Mouse (Mus musculus): ENCODE measurements around the gene Clstn2. TPM values are rescaled to one million over a fixed set of nuclear protein-coding genes. Genes with fewer than 3 reads are reported as not detected.

Gene Clstn2
- polyA plus RNA-seq, 1 experiment from 2014 or later: 7.4 TPM

DNA sequence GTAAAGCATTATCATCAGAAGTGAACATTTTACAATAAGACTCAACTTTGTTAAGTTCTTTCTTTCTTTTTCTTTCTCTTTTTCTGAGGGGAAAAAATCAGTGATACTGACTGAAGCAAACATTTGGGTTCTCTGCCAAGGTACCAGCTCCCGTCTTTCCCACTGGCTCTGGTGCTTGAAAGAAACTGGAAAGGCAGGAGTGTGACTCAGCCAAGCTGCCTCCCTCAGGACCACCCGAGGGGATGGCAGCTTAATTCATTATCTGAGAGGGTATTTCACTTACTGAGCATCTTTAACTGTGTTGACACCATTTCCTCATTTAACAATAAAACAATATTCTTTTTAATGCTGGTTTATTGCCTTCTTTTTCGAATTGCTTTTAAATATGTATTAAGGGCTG is 516.0 kb downstream of the Clstn2 start:
- H3K27me3 ChIP-seq: no peaks in the 10 kb centered on the region
- DNase-seq (ENCODE audit: low read depth, low spot score) (no peak), ATAC-seq (no peak)
- TF ChIP-seq CTCF (IDR thresholded peaks at IDR 0.05): no peak
- ChIA-PET CTCF (interaction anchor here (1.2 kb wide), 1 partner anchor 8 kb away, joined by 3 read pairs; no protein-coding TSS in a partner anchor), POLR2A (no interaction called here)
- in situ Hi-C loops (cut with MboI; ENCODE audit: low pct_unique_long_range_greater_than_20kb): no loop called here

DNA sequence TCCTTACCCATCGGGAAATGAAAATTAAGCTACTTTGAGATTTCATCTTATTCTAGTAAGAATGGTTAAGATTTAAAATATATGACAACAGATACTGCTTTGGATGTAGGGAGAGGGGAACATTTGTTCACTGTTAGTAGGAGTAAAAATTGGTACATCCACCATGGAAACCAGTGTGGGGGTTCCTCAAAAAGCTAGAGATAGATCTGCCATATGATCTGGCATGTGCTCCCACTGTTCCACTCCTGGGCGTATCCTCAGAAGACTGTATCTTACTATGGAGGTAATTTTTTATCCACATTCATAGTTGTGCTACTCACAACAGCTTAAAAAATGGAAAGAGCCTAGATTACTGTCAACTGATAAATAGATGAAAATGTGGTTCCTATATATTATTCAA is 518.3 kb downstream of the Clstn2 start:
- in situ Hi-C loops (cut with MboI; ENCODE audit: low pct_unique_long_range_greater_than_20kb): no loop called here
- POLR2A ChIA-PET: interaction anchor here (1.4 kb wide), 1 partner anchor 9 kb away, joined by 4 read pairs; no protein-coding TSS in a partner anchor
- H3K27me3 ChIP-seq: no peaks in the 10 kb centered on the region
- CTCF ChIA-PET: no interaction called here
- DNase-seq (ENCODE audit: low read depth, low spot score) (no peak), ATAC-seq (no peak)
- TF ChIP-seq CTCF (IDR thresholded peaks at IDR 0.05): no peak

DNA sequence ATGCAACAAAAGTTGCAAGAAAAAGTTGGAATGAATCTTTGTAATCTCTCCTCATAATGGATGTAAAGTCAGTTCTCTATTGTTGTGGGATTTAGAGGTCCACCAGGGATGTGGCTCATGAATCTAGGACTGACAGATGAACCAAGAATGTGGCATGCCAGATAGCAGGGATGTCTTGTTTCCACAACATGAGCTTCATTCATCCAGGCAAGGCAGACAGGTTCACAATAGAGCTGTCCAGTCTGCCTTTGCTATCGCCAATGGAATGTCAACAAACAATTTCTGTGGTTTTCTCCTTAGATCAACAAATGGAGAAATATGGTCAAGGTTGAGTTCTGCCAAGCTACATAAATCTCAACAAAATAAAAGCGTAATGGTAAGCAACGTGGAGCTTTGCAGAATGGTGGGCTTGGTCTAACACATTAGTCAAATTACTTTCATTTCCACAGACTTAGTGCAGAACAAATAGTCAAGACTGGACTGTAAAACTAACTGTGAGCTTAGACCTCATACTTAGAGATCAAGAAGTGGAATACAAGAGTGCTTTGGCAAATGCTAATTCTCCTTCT is 520.6 kb downstream of the Clstn2 start:
- no peak for TF ChIP-seq CTCF (IDR thresholded peaks at IDR 0.05)
- ChIA-PET POLR2A (no interaction called here), CTCF (no interaction called here)
- ATAC-seq (peak; percentile 54), DNase-seq (ENCODE audit: low read depth, low spot score) (peak; percentile 46)
- in situ Hi-C loops (cut with MboI; ENCODE audit: low pct_unique_long_range_greater_than_20kb): no loop called here
- no peaks in the 10 kb centered on the region for H3K27me3 ChIP-seq

DNA sequence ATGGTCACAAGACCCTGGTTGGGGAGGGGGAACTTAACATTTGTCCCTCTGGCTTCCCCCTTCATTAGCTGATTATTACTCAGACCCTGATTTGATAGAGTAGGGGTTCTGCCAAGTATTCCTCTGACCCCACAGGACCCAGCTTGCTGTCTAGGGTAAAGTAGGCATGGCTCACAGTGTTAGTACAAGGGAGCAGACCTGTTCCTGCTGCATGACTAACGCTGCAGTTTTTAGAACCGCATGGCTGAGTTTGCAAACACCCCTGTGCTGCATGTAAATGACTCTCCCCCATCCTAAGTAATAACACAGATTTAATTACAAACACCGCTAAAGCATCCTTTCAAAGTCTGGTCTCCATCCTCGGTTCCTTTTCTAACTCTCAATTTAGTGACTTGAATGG is 531.6 kb downstream of the Clstn2 start:
- in situ Hi-C loops (cut with MboI; ENCODE audit: low pct_unique_long_range_greater_than_20kb): no loop called here
- TF ChIP-seq CTCF (IDR thresholded peaks at IDR 0.05): no peak
- no peaks in the 10 kb centered on the region for H3K27me3 ChIP-seq
- DNase-seq (ENCODE audit: low read depth, low spot score) (no peak), ATAC-seq (no peak)
- ChIA-PET POLR2A (no interaction called here), CTCF (no interaction called here)

DNA sequence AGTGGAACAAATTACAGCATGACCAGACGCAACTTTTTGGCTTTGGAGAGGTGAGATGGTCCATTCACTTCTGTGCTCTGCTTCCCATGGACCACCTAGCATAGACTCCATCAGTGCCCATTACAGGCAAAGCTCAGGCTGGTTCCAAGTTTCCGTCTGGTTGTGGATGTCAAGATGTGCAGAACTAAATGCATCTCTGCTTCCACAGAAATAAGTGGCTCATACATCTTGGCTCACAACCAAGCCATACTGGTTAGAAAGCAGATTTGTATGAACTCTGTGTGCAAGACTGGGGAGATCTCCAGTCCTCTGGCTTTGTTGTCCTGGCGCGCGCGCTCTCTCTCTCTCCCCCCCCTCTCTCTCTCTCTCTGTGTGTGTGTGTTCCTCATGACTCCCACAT is 537.9 kb downstream of the Clstn2 start:
- no peaks in the 10 kb centered on the region for H3K27me3 ChIP-seq
- ATAC-seq: no peak
- DNase-seq (ENCODE audit: low read depth, low spot score): no peak
- in situ Hi-C loops (cut with MboI; ENCODE audit: low pct_unique_long_range_greater_than_20kb): no loop called here
- no peak for TF ChIP-seq CTCF (IDR thresholded peaks at IDR 0.05)
- POLR2A ChIA-PET: interaction anchor here (0.8 kb wide), 1 partner anchor 436 kb away, joined by 3 read pairs; no protein-coding TSS in a partner anchor
- CTCF ChIA-PET: no interaction called here

DNA sequence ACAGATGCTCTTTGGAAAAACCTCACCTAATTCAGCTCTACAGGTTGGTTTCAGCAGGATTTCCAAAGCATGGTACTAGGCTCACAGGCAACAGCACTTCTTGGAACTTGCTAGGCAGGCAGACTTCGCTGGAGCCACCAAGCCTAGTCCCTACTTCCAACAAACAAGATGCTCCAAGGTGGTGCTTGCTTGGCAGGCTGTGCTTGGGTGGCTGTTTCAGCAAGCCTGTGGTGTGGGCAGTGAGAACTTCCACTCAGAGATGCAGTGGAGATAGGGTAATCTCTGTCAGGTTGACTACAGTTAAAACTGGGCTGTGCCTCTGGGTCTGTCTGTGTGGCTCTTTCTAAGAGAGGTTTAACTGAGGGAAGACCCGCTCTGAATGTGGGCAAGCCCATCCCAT is 541.4 kb downstream of the Clstn2 start:
- TF ChIP-seq CTCF (IDR thresholded peaks at IDR 0.05): no peak
- ATAC-seq: no peak
- no peaks in the 10 kb centered on the region for H3K27me3 ChIP-seq
- POLR2A ChIA-PET: no interaction called here
- no peak for DNase-seq (ENCODE audit: low read depth, low spot score)
- in situ Hi-C loops (cut with MboI; ENCODE audit: low pct_unique_long_range_greater_than_20kb): no loop called here
- CTCF ChIA-PET: no interaction called here

DNA sequence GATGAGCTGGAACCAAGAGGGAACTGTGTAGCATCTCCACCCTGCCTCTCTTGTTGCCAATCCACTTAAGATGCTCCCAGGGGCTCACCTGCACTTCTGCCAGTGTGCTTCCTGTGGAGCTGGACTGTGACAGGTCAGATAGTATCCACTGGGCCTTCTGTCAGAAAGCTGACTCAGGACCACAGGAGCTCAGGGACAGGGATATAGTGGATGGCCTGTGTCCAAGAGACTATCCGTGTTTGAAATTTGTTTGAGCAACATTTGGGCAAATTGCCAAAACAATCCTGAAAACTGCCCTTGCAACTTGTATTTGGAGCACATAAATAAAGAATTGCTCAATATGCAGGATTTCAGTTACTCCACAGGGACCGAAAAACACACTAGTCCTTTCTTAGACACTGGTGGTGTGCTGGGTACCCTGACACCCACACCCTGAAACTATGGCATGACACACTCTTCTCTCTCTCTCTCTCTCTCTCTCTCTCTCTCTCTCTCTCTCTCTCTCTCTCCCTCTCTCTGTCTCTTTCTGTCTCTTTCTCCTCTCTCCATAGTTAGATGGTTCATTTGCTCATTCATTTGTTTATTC is 542.3 kb downstream of the Clstn2 start:
- ChIA-PET CTCF (interaction anchor here (1.0 kb wide), 1 partner anchor 18 kb away, joined by 4 read pairs; no protein-coding TSS in a partner anchor), POLR2A (no interaction called here)
- TF ChIP-seq CTCF (IDR thresholded peaks at IDR 0.05): no peak
- peak; percentile 80 for DNase-seq (ENCODE audit: low read depth, low spot score)
- in situ Hi-C loops (cut with MboI; ENCODE audit: low pct_unique_long_range_greater_than_20kb): no loop called here
- ATAC-seq: peak; percentile 80
- H3K27me3 ChIP-seq: no peaks in the 10 kb centered on the region

DNA sequence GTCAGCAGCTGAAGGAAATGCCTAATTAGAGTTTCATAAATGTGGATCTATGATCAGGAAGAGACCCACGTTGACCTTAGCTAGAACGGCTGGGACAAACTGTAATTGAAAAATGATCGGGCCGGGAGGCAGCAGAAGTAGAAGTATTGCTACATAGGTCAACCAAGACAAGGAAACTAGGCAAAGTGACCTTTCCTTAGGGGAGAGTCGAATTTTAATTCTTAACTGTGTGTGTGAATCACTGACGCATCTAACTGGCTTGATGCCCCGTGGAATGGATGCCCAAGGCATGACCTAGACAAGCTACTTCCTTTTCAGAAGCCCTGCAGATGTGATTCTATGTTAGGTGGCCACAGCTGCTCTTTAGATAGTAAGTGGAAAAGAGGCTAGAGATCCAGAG is 546.2 kb downstream of the Clstn2 start:
- no peaks in the 10 kb centered on the region for H3K27me3 ChIP-seq
- DNase-seq (ENCODE audit: low read depth, low spot score) (no peak), ATAC-seq (no peak)
- ChIA-PET POLR2A (interaction anchor here (0.7 kb wide), 1 partner anchor 14 kb away, joined by 4 read pairs; no protein-coding TSS in a partner anchor), CTCF (interaction anchor here (2.3 kb wide), 1 partner anchor 11 kb away, joined by 7 read pairs; no protein-coding TSS in a partner anchor)
- in situ Hi-C loops (cut with MboI; ENCODE audit: low pct_unique_long_range_greater_than_20kb): no loop called here
- TF ChIP-seq CTCF (IDR thresholded peaks at IDR 0.05): no peak

DNA sequence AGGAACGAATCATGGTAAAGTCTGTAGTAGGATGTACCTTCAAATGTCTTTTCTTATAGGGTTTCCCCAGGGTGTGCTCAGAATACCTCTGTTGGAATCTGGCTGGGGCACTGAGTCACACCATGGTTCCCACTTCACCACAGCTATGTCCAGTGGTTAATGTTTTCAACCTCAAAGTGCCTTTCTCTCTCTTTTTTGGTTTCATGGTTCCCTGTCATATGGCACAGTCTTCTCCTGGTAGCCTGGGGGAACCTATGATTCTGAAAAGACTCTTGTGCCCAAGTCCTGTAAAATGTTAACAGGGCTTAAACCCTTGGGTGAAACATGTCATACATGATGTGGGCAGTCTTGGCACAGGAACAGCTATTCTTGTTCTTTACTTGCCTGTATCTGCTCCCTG is 551.8 kb downstream of the Clstn2 start:
- in situ Hi-C loops (cut with MboI; ENCODE audit: low pct_unique_long_range_greater_than_20kb): no loop called here
- ChIA-PET CTCF (no interaction called here), POLR2A (no interaction called here)
- DNase-seq (ENCODE audit: low read depth, low spot score) (no peak), ATAC-seq (peak; percentile 51)
- TF ChIP-seq CTCF (IDR thresholded peaks at IDR 0.05): no peak
- H3K27me3 ChIP-seq: no peaks in the 10 kb centered on the region

DNA sequence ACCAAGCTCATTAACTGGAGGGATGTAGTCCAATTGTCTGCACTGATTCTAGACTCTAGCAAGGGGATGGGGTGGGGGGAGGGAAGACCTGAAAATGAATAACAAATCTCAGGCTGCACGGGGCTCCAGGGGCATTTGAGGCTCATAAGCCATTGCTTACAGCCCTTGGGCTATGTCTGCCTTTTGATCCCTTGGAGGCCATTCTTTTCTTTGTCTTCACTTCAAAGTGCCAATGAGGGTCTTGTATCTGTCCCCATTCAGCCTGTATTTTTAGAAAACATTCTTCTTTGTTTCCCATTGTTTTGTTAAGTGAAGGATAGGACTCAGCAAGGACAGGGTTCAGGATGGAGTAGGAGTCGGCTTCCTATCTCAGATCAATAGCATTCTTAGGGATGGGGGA is 556.0 kb downstream of the Clstn2 start:
- ATAC-seq: no peak
- H3K27me3 ChIP-seq: no peaks in the 10 kb centered on the region
- no peak for DNase-seq (ENCODE audit: low read depth, low spot score)
- ChIA-PET CTCF (interaction anchor here (1.9 kb wide), 1 partner anchor 9 kb away, joined by 7 read pairs; no protein-coding TSS in a partner anchor), POLR2A (no interaction called here)
- in situ Hi-C loops (cut with MboI; ENCODE audit: low pct_unique_long_range_greater_than_20kb): no loop called here
- TF ChIP-seq CTCF (IDR thresholded peaks at IDR 0.05): no peak

DNA sequence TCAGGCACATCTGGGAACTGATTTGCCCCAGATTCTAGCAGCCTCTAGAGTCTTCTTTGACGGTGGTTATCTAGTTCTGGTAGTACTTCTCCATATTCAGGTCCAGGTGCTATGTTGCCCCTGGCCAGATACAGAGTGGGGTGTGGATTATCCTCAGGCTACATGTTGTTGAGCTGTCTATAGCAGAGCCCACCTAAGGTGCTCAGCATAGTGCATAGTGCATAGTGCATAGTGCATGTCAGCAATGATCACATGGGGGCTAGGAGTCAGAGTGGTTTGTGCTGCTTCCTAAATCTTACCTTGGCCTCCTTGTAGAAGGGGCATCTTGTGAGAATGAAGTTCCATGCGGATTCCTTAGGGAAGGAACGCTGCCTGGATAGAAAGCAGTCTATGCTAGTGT is 556.5 kb downstream of the Clstn2 start:
- CTCF ChIA-PET: interaction anchor here (1.9 kb wide), 1 partner anchor 10 kb away, joined by 7 read pairs; no protein-coding TSS in a partner anchor
- no peaks in the 10 kb centered on the region for H3K27me3 ChIP-seq
- in situ Hi-C loops (cut with MboI; ENCODE audit: low pct_unique_long_range_greater_than_20kb): no loop called here
- DNase-seq (ENCODE audit: low read depth, low spot score) (no peak), ATAC-seq (no peak)
- no peak for TF ChIP-seq CTCF (IDR thresholded peaks at IDR 0.05)
- POLR2A ChIA-PET: no interaction called here

Measured in Patski (cell line).